Mouse (Mus musculus) lung, adult 2 months (tissue): ENCODE measurements at regions not wholly inside any gene's neighbourhood (a gene's known extent, or its start where the extent isn't known, plus 50 kb on each side); places are given as distances from the start of the nearest gene placed in this dataset.

Experiments
- CTCF ChIP-seq: fragments of 200-500 bp; IDR thresholded peaks from 2 replicates; pipeline ENCODE4 v1.5.1; 2011; ENCODE audit warnings: mild to moderate bottlenecking, low read length, control low read depth; ENCODE audit not compliant: insufficient read depth
- POLR2A ChIP-seq: fragments of 200-500 bp; IDR thresholded peaks from 2 replicates; pipeline ENCODE4 v1.6.1; 2011; ENCODE audit warnings: low read depth, mild to moderate bottlenecking, control low read depth, low read length, borderline replicate concordance; ENCODE audit errors: extremely low read depth

DNA sequence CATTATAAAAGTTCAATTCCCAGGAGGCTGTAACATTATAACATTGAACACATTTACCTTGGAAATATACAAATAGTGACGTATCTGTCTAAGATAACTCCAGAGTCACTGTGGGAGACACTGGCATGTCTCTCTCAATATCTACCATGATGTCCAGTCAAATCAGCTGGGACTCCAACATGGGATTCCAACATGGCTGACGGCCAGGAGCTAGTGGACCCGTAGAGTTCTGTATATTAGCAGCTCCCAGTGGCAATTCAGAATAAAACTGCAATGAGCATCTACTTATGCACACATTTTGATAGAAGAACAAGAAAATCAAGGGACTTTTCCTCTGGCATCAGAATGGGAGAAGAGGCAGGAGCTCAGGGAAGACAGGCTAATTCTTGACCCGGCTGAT, 123.4 kb downstream of the Tomm20 start:
- TF ChIP-seq POLR2A (no peak), CTCF (no peak)
